Mouse (Mus musculus) frontal cortex, postnatal 25 days (tissue): ENCODE measurements around the gene A2m.

ENCODE experiments used
- DNase-seq, 2 experiments: peaks; one replicate each; pipeline ENCODE4 v3.0.0; 2022; ENCODE audit warnings: low spot score in 2 of 2

Gene A2m

GRCm38 (mm10) chr6:121635076-121635475 lies at the start of gene A2m:
Gene A2m (plus strand): TSS chr6:121635376.
- DNase-seq, result no peak

- DNase-seq, result no peak
These were observed 45.0 kb upstream of the A2m start for GRCm38 (mm10) chr6:121590131-121590530.

GRCm38 (mm10) chr6:121600927-121601326 lies 34.2 kb upstream of the A2m start:
- no peak for DNase-seq

GRCm38 (mm10) chr6:121607861-121608260 lies 27.3 kb upstream of the A2m start:
- DNase-seq, result no peak

- DNase-seq, result no peak
These were observed 23.4 kb upstream of the A2m start for GRCm38 (mm10) chr6:121611796-121612195.

GRCm38 (mm10) chr6:121617476-121617875 lies 17.7 kb upstream of the A2m start:
- DNase-seq, result no peak

- no peak for DNase-seq
These were observed 12.7 kb upstream of the A2m start for GRCm38 (mm10) chr6:121622525-121622924.

GRCm38 (mm10) chr6:121634520-121634919 lies 656 bp upstream of the A2m start:
- DNase-seq, result no peak

- no peak for DNase-seq
These were observed 749 bp downstream of the A2m start for GRCm38 (mm10) chr6:121635878-121636371.

- no peak for DNase-seq
These were observed 13.3 kb downstream of the A2m start for GRCm38 (mm10) chr6:121648499-121648898.
